Mouse (Mus musculus) adrenal gland, adult 8-10 months (tissue): ENCODE measurements at regions not wholly inside any gene's neighbourhood (a gene's known extent, or its start where the extent isn't known, plus 50 kb on each side); places are given as distances from the start of the nearest gene placed in this dataset.
A peak's percentile ranks its signal among the peaks of the same experiment; 100 is the strongest.

ENCODE experiments used
- DNase-seq: peaks from one replicate; pipeline ENCODE4 v3.0.0; 2022

- no peak for DNase-seq
Measured at GRCm38 (mm10) chr7:145135971-145136370, 71.9 kb downstream of the 1810010D01Rik start.

GRCm38 (mm10) chr7:145132506-145132905 is 75.4 kb downstream of the 1810010D01Rik start:
- no peak for DNase-seq

GRCm38 (mm10) chr7:145131438-145132159 is 76.3 kb downstream of the 1810010D01Rik start:
- DNase-seq = no peak

GRCm38 (mm10) chr7:145129971-145130370 is 77.9 kb downstream of the 1810010D01Rik start:
- no peak for DNase-seq

GRCm38 (mm10) chr7:145127661-145128060 is 80.3 kb downstream of the 1810010D01Rik start:
- no peak for DNase-seq

GRCm38 (mm10) chr7:145127180-145127579 is 80.7 kb downstream of the 1810010D01Rik start:
- no peak for DNase-seq

- DNase-seq = no peak
Measured at GRCm38 (mm10) chr7:145123996-145124601, 83.8 kb downstream of the 1810010D01Rik start.

GRCm38 (mm10) chr7:145122471-145122870 is 85.4 kb downstream of the 1810010D01Rik start:
- DNase-seq = no peak

GRCm38 (mm10) chr7:145118406-145118805 is 89.5 kb downstream of the 1810010D01Rik start:
- no peak for DNase-seq

- DNase-seq = no peak
Measured at GRCm38 (mm10) chr7:145114660-145115059, 93.3 kb downstream of the 1810010D01Rik start.

- no peak for DNase-seq
Measured at GRCm38 (mm10) chr7:145114145-145114544, 93.8 kb downstream of the 1810010D01Rik start.

GRCm38 (mm10) chr7:145112887-145113531 is 94.9 kb downstream of the 1810010D01Rik start:
- no peak for DNase-seq

- no peak for DNase-seq
Measured at GRCm38 (mm10) chr7:145112146-145112830, 95.6 kb downstream of the 1810010D01Rik start.

GRCm38 (mm10) chr7:145111252-145112131 is 96.4 kb downstream of the 1810010D01Rik start:
- DNase-seq = peak; percentile 86

GRCm38 (mm10) chr7:145110657-145111251 is 97.2 kb downstream of the 1810010D01Rik start:
- peak; percentile 83 for DNase-seq

- DNase-seq = no peak
Measured at GRCm38 (mm10) chr7:145110028-145110427, 97.9 kb downstream of the 1810010D01Rik start.

GRCm38 (mm10) chr7:145109471-145109870 is 98.4 kb downstream of the 1810010D01Rik start:
- DNase-seq = no peak

GRCm38 (mm10) chr7:145108994-145109393 is 98.9 kb downstream of the 1810010D01Rik start:
- no peak for DNase-seq

- no peak for DNase-seq
Measured at GRCm38 (mm10) chr7:145107575-145108170, 100.2 kb downstream of the 1810010D01Rik start.

GRCm38 (mm10) chr7:145106494-145106849 is 101.4 kb downstream of the 1810010D01Rik start:
- peak; percentile 86 for DNase-seq

- no peak for DNase-seq
Measured at GRCm38 (mm10) chr7:145105831-145106493, 102.0 kb downstream of the 1810010D01Rik start.
